Mouse (Mus musculus): ENCODE results near the gene Car8. TPM values are rescaled to one million over a fixed set of nuclear protein-coding genes. Genes with fewer than 3 reads are reported as not detected.

The Car8 gene
- polyA plus RNA-seq, 1 experiment from 2014 or later = 1.2 TPM

- WGBS = 73% methylated on average over 3 of the region's 3 CpGs
Observed at GRCm38 (mm10) chr4:8218004-8218403, 20.8 kb downstream of the Car8 start.

GRCm38 (mm10) chr4:8217272-8217671 lies 21.6 kb downstream of the Car8 start:
- Histone ChIP-seq H3K9me3 (no peaks in the 10 kb centered on the region), H3K9ac (no peak overlapping the region), H3K36me3 (no peaks in the 10 kb centered on the region), H3K27ac (no peak overlapping the region), H3K4me2 (replicated peaks) (no peak overlapping the region), H3K4me3 (no peak overlapping the region), H3K4me1 (no peaks in the 10 kb centered on the region), H3K27me3 (replicated peaks) (no peaks in the 10 kb centered on the region)
- ATAC-seq (ENCODE audit: low FRiP score, low read depth) = no peak
- WGBS = 66% methylated on average over 5 of the region's 5 CpGs

More at GRCm38 (mm10) chr4:8218004-8218403, 20.8 kb downstream of the Car8 start:
- no peak for ATAC-seq (ENCODE audit: low FRiP score, low read depth)
- Histone ChIP-seq H3K9ac (no peak overlapping the region), H3K4me1 (no peaks in the 10 kb centered on the region), H3K36me3 (no peaks in the 10 kb centered on the region), H3K9me3 (no peaks in the 10 kb centered on the region), H3K4me3 (no peak overlapping the region), H3K27me3 (replicated peaks) (no peaks in the 10 kb centered on the region), H3K27ac (no peak overlapping the region), H3K4me2 (replicated peaks) (no peak overlapping the region)

- Histone ChIP-seq H3K36me3 (no peaks in the 10 kb centered on the region), H3K27ac (no peak overlapping the region), H3K4me3 (no peak overlapping the region), H3K27me3 (replicated peaks) (no peaks in the 10 kb centered on the region), H3K9me3 (no peaks in the 10 kb centered on the region), H3K4me1 (no peaks in the 10 kb centered on the region), H3K9ac (no peak overlapping the region), H3K4me2 (replicated peaks) (no peak overlapping the region)
- WGBS = 40% methylated on average over 6 of the region's 6 CpGs
- no peak for ATAC-seq (ENCODE audit: low FRiP score, low read depth)
Observed at GRCm38 (mm10) chr4:8216551-8216950, 22.3 kb downstream of the Car8 start.

GRCm38 (mm10) chr4:8213661-8214060 lies 25.2 kb downstream of the Car8 start:
- ATAC-seq (ENCODE audit: low FRiP score, low read depth) = no peak
- no peak overlapping the region for H3K9ac ChIP-seq
- no peak overlapping the region for H3K27ac ChIP-seq
- no peaks in the 10 kb centered on the region for H3K9me3 ChIP-seq
- H3K27me3 ChIP-seq (replicated peaks) = no peaks in the 10 kb centered on the region
- H3K4me2 ChIP-seq (replicated peaks) = no peak overlapping the region
- H3K4me3 ChIP-seq = no peak overlapping the region
- 88% methylated on average over 2 of the region's 2 CpGs for WGBS
- no peaks in the 10 kb centered on the region for H3K4me1 ChIP-seq
- H3K36me3 ChIP-seq = no peaks in the 10 kb centered on the region

GRCm38 (mm10) chr4:8212873-8213569 lies 25.8 kb downstream of the Car8 start:
- ATAC-seq (ENCODE audit: low FRiP score, low read depth) = no peak
- no peak overlapping the region for H3K27ac ChIP-seq
- no peaks in the 10 kb centered on the region for H3K27me3 ChIP-seq (replicated peaks)
- no peak overlapping the region for H3K4me2 ChIP-seq (replicated peaks)
- no peaks in the 10 kb centered on the region for H3K9me3 ChIP-seq
- H3K36me3 ChIP-seq = no peaks in the 10 kb centered on the region
- 76% methylated on average over 8 of the region's 8 CpGs for whole genome bisulfite sequencing
- H3K4me1 ChIP-seq = no peaks in the 10 kb centered on the region
- no peak overlapping the region for H3K4me3 ChIP-seq
- H3K9ac ChIP-seq = no peak overlapping the region

- Histone ChIP-seq H3K27me3 (replicated peaks) (no peaks in the 10 kb centered on the region), H3K9ac (no peak overlapping the region), H3K27ac (no peak overlapping the region), H3K36me3 (no peaks in the 10 kb centered on the region), H3K4me2 (replicated peaks) (no peak overlapping the region), H3K4me3 (no peak overlapping the region), H3K9me3 (no peaks in the 10 kb centered on the region), H3K4me1 (no peaks in the 10 kb centered on the region)
- WGBS = 90% methylated on average over 2 of the region's 2 CpGs
- ATAC-seq (ENCODE audit: low FRiP score, low read depth) = no peak
Observed at GRCm38 (mm10) chr4:8210452-8210851, 28.4 kb downstream of the Car8 start.

- no peaks in the 10 kb centered on the region for H3K4me1 ChIP-seq
- H3K9ac ChIP-seq = no peak overlapping the region
- no peaks in the 10 kb centered on the region for H3K36me3 ChIP-seq
- ATAC-seq (ENCODE audit: low FRiP score, low read depth) = no peak
- no peak overlapping the region for H3K4me2 ChIP-seq (replicated peaks)
- no peak overlapping the region for H3K4me3 ChIP-seq
- no peaks in the 10 kb centered on the region for H3K27me3 ChIP-seq (replicated peaks)
- H3K27ac ChIP-seq = no peak overlapping the region
- WGBS = 78% methylated on average over 1 of the region's 1 CpGs
- H3K9me3 ChIP-seq = no peaks in the 10 kb centered on the region
Observed at GRCm38 (mm10) chr4:8207924-8208323, 30.9 kb downstream of the Car8 start.

GRCm38 (mm10) chr4:8206918-8207573 lies 31.8 kb downstream of the Car8 start:
- Histone ChIP-seq H3K27ac (no peak overlapping the region), H3K27me3 (replicated peaks) (no peaks in the 10 kb centered on the region), H3K4me1 (no peaks in the 10 kb centered on the region), H3K9me3 (no peaks in the 10 kb centered on the region), H3K4me2 (replicated peaks) (no peak overlapping the region), H3K9ac (no peak overlapping the region), H3K4me3 (no peak overlapping the region), H3K36me3 (no peaks in the 10 kb centered on the region)
- no peak for ATAC-seq (ENCODE audit: low FRiP score, low read depth)
- 84% methylated on average over 6 of the region's 6 CpGs for WGBS

- WGBS = 86% methylated on average over 4 of the region's 4 CpGs
- Histone ChIP-seq H3K9me3 (no peaks in the 10 kb centered on the region), H3K36me3 (no peaks in the 10 kb centered on the region), H3K9ac (no peak overlapping the region), H3K4me3 (no peak overlapping the region), H3K4me2 (replicated peaks) (no peak overlapping the region), H3K27me3 (replicated peaks) (no peaks in the 10 kb centered on the region), H3K4me1 (no peaks in the 10 kb centered on the region), H3K27ac (no peak overlapping the region)
- no peak for ATAC-seq (ENCODE audit: low FRiP score, low read depth)
Observed at GRCm38 (mm10) chr4:8205089-8205649, 33.7 kb downstream of the Car8 start.

- no peaks in the 10 kb centered on the region for H3K36me3 ChIP-seq
- H3K9me3 ChIP-seq = no peaks in the 10 kb centered on the region
- no peak overlapping the region for H3K9ac ChIP-seq
- no peaks in the 10 kb centered on the region for H3K27me3 ChIP-seq (replicated peaks)
- no peak overlapping the region for H3K4me3 ChIP-seq
- ATAC-seq (ENCODE audit: low FRiP score, low read depth) = no peak
- 48% methylated on average over 1 of the region's 1 CpGs for WGBS
- H3K4me1 ChIP-seq = no peaks in the 10 kb centered on the region
- no peak overlapping the region for H3K27ac ChIP-seq
- H3K4me2 ChIP-seq (replicated peaks) = no peak overlapping the region
Observed at GRCm38 (mm10) chr4:8203367-8203766, 35.5 kb downstream of the Car8 start.

- Histone ChIP-seq H3K9ac (no peak overlapping the region), H3K27me3 (replicated peaks) (no peaks in the 10 kb centered on the region), H3K36me3 (no peaks in the 10 kb centered on the region), H3K4me3 (no peak overlapping the region), H3K4me1 (no peaks in the 10 kb centered on the region), H3K4me2 (replicated peaks) (no peak overlapping the region), H3K9me3 (no peaks in the 10 kb centered on the region), H3K27ac (no peak overlapping the region)
- 82% methylated on average over 2 of the region's 2 CpGs for WGBS
- no peak for ATAC-seq (ENCODE audit: low FRiP score, low read depth)
Observed at GRCm38 (mm10) chr4:8201631-8202030, 37.2 kb downstream of the Car8 start.

- H3K27ac ChIP-seq = no peak overlapping the region
- no peaks in the 10 kb centered on the region for H3K9me3 ChIP-seq
- H3K27me3 ChIP-seq (replicated peaks) = no peaks in the 10 kb centered on the region
- no peak overlapping the region for H3K4me2 ChIP-seq (replicated peaks)
- H3K9ac ChIP-seq = no peak overlapping the region
- no peak overlapping the region for H3K4me3 ChIP-seq
- no peak for ATAC-seq (ENCODE audit: low FRiP score, low read depth)
- H3K36me3 ChIP-seq = no peaks in the 10 kb centered on the region
- no peaks in the 10 kb centered on the region for H3K4me1 ChIP-seq
- 81% methylated on average over 5 of the region's 5 CpGs for WGBS
Observed at GRCm38 (mm10) chr4:8200081-8200480, 38.8 kb downstream of the Car8 start.

Measured in neural tube, embryonic 12.5 days (tissue).